Mouse (Mus musculus) CD4-positive naive resting alpha-beta T cell, adult 57 days (primary cell): ENCODE measurements around the gene Alkbh1. TPM values are rescaled to one million over a fixed set of nuclear protein-coding genes. Genes with fewer than 3 reads are reported as not detected.

Experiments
- total RNA-seq: library from RNA; stranded (reverse); gene quantifications from one replicate; pipeline ENCODE4 v1.2.4, GENCODE M21; 2023

The Alkbh1 gene
- 97.2 TPM for total RNA-seq

GRCm38 (mm10) chr12:87443700-87444122 is at the start of gene Alkbh1, which contains the start of gene Slirp:
Gene Alkbh1 (minus strand): TSS chr12:87444017.
Gene Slirp (plus strand): TSS chr12:87443896.

GRCm38 (mm10) chr12:87471964-87472786 is 28.4 kb upstream of the Alkbh1 start, which contains the start of gene Snw1:
Gene Snw1 (minus strand): TSS chr12:87472274.

GRCm38 (mm10) chr12:87388122-87388774 is 55.6 kb downstream of the Alkbh1 start, which contains the start of gene Sptlc2:
Gene Sptlc2 (minus strand): TSS chr12:87388355.

Other genes starting within 250 kb of the Alkbh1 start
- 1.8 TPM for gene Samd15, start 244.3 kb downstream of the Alkbh1 start, total RNA-seq
- 13.7 TPM for gene Tmed8, start 243.6 kb downstream of the Alkbh1 start, total RNA-seq
- gene Noxred1, start 205.3 kb downstream of the Alkbh1 start, total RNA-seq, result 1.6 TPM
- 27.3 TPM for gene Vipas39, start 177.8 kb downstream of the Alkbh1 start, total RNA-seq
- gene Ahsa1, start 177.5 kb downstream of the Alkbh1 start, total RNA-seq, result 104 TPM
- gene Ism2, start 144.3 kb downstream of the Alkbh1 start, total RNA-seq, result not detected
- gene Sptlc2, start 55.7 kb downstream of the Alkbh1 start, total RNA-seq, result 82.5 TPM
- gene Slirp, start 121 bp downstream of the Alkbh1 start, total RNA-seq, result 30.9 TPM
- gene Snw1, start 28.3 kb upstream of the Alkbh1 start, total RNA-seq, result 87.4 TPM
- gene Gm5788, start 50.7 kb upstream of the Alkbh1 start, total RNA-seq, result not detected
- not detected for gene Gm8300, start 70.3 kb upstream of the Alkbh1 start, total RNA-seq
- gene Oog1, start 158.7 kb upstream of the Alkbh1 start, total RNA-seq, result not detected
- gene Gm4027, start 174.9 kb upstream of the Alkbh1 start, total RNA-seq, result not detected
- gene Gm16381, start 200.6 kb upstream of the Alkbh1 start, total RNA-seq, result not detected